Mouse (Mus musculus) C2C12 (cell line): ENCODE data around the gene Hist2h2bb. TPM values are rescaled to one million over a fixed set of nuclear protein-coding genes. Genes with fewer than 3 reads are reported as not detected.

Source experiments
- H3K27me3 ChIP-seq: one replicate; pipeline ENCODE4 v1.6.1; 2011; ENCODE audit not compliant: control insufficient read depth, insufficient read depth, insufficient read length
- H3K36me3 ChIP-seq: one replicate; pipeline ENCODE4 v1.6.1; 2011; ENCODE audit not compliant: control insufficient read depth, insufficient read depth
- H3K4me3 ChIP-seq: one replicate; pipeline ENCODE4 v1.5.1; 2011; ENCODE audit warnings: mild to moderate bottlenecking, control low read depth; ENCODE audit not compliant: poor library complexity, insufficient read depth, severe bottlenecking
- H3K79me2 ChIP-seq: one replicate; pipeline ENCODE4 v1.6.1; 2011; ENCODE audit not compliant: control insufficient read depth, insufficient read depth
- H3K79me3 ChIP-seq: one replicate; pipeline ENCODE4 v1.6.1; 2011; ENCODE audit warnings: low read depth, control low read depth
- H3ac ChIP-seq: one replicate; pipeline ENCODE3; 2011; ENCODE audit warnings: low read depth; ENCODE audit not compliant: control insufficient read depth, insufficient read length
- CEBPB ChIP-seq: IDR thresholded peaks from one replicate; pipeline ENCODE4 v1.6.1; 2011; ENCODE audit warnings: low read depth, mild to moderate bottlenecking, control low read depth, moderate library complexity
- CTCF ChIP-seq: IDR thresholded peaks from one replicate; pipeline ENCODE4 v1.5.1; 2011; ENCODE audit not compliant: control insufficient read depth, insufficient read depth, insufficient read length
- FOSL1 ChIP-seq: IDR thresholded peaks from one replicate; pipeline ENCODE4 v1.8.0; 2011; ENCODE audit warnings: mild to moderate bottlenecking, low read length; ENCODE audit not compliant: poor library complexity, insufficient read depth, severe bottlenecking
- MAX ChIP-seq: IDR thresholded peaks from one replicate; pipeline ENCODE4 v1.6.1; 2011; ENCODE audit warnings: mild to moderate bottlenecking, control low read depth
- MYOD1 ChIP-seq: IDR thresholded peaks from one replicate; pipeline ENCODE4 v1.6.1; 2011; ENCODE audit warnings: low read depth; ENCODE audit not compliant: control insufficient read depth, insufficient read length
- MYOG ChIP-seq: IDR thresholded peaks from one replicate; pipeline ENCODE4 v1.6.1; 2011; ENCODE audit not compliant: control insufficient read depth, insufficient read length; ENCODE audit errors: extremely low read depth
- USF1 ChIP-seq: IDR thresholded peaks from one replicate; pipeline ENCODE4 v1.6.1; 2011; ENCODE audit warnings: low read depth, mild to moderate bottlenecking, control low read depth, moderate library complexity
- polyA plus RNA-seq: library from polyadenylated mRNA; unstranded; fragments of >200 nt; fragmentation: generic; extraction: Trizol; gene quantifications from one replicate; pipeline ENCODE4 v1.2.1, GENCODE M21; 2012; ENCODE audit warnings: missing spikeins

Hist2h2bb gene
- polyA plus RNA-seq, 1 experiment, result 3.3 TPM

GRCm38 (mm10) chr3:96261623-96262022 is 7.9 kb upstream of the Hist2h2bb start:
- H3K36me3 ChIP-seq, result no peaks in the 10 kb centered on the region
- H3ac ChIP-seq, result peak overlapping the region; percentile 69
- peak overlapping the region; percentile 8 for H3K4me3 ChIP-seq
- H3K79me2 ChIP-seq, result no peaks in the 10 kb centered on the region
- TF ChIP-seq MYOG (no peak), USF1 (no peak), CTCF (no peak), FOSL1 (no peak), CEBPB (no peak), MYOD1 (no peak), MAX (no peak)
- no peaks in the 10 kb centered on the region for H3K27me3 ChIP-seq
- no peaks in the 10 kb centered on the region for H3K79me3 ChIP-seq

GRCm38 (mm10) chr3:96262216-96262875 is 7.2 kb upstream of the Hist2h2bb start:
- Histone ChIP-seq H3K79me2 (no peaks in the 10 kb centered on the region), H3K27me3 (no peaks in the 10 kb centered on the region), H3K4me3 (peak overlapping the region; percentile 34), H3ac (peak overlapping the region; percentile 69), H3K79me3 (no peaks in the 10 kb centered on the region), H3K36me3 (no peaks in the 10 kb centered on the region)
- TF ChIP-seq MAX, result peak; percentile 90
- no peak for TF ChIP-seq CTCF
- TF ChIP-seq USF1, result peak; percentile 50

- no peak for TF ChIP-seq USF1
- TF ChIP-seq CEBPB, result peak; percentile 99
- Histone ChIP-seq H3K79me3 (no peaks in the 10 kb centered on the region), H3K36me3 (no peaks in the 10 kb centered on the region), H3ac (peak within 1 kb of the TSS; percentile 76), H3K27me3 (no peaks in the 10 kb centered on the region), H3K79me2 (no peaks in the 10 kb centered on the region), H3K4me3 (peak within 1 kb of the TSS; percentile 39)
Observed at GRCm38 (mm10) chr3:96262979-96263550, 6.5 kb upstream of the Hist2h2bb start, which contains the start of gene Hist2h4. Hist2h4 (minus strand) TSS chr3:96263311.

GRCm38 (mm10) chr3:96263558-96264403 is 5.8 kb upstream of the Hist2h2bb start:
- Histone ChIP-seq H3K36me3 (no peaks in the 10 kb centered on the region), H3K79me2 (no peaks in the 10 kb centered on the region), H3K4me3 (peak overlapping the region; percentile 39), H3K79me3 (no peaks in the 10 kb centered on the region), H3ac (peak overlapping the region; percentile 76), H3K27me3 (no peaks in the 10 kb centered on the region)
- TF ChIP-seq MYOG, result no peak
- TF ChIP-seq CTCF, result no peak

- Histone ChIP-seq H3K79me2 (no peaks in the 10 kb centered on the region), H3K4me3 (no peak overlapping the region), H3K79me3 (no peaks in the 10 kb centered on the region), H3K27me3 (no peaks in the 10 kb centered on the region), H3ac (no peak overlapping the region), H3K36me3 (no peaks in the 10 kb centered on the region)
- TF ChIP-seq MYOG (no peak), CEBPB (peak; percentile 5), USF1 (no peak)
Observed at GRCm38 (mm10) chr3:96264404-96264949, 5.1 kb upstream of the Hist2h2bb start.

- Histone ChIP-seq H3K79me3 (no peaks in the 10 kb centered on the region), H3K36me3 (no peaks in the 10 kb centered on the region), H3K79me2 (no peaks in the 10 kb centered on the region), H3ac (no peak overlapping the region), H3K27me3 (no peaks in the 10 kb centered on the region), H3K4me3 (no peak overlapping the region)
- TF ChIP-seq FOSL1 (no peak), MYOG (no peak), MYOD1 (no peak), CTCF (no peak), USF1 (no peak), MAX (no peak), CEBPB (no peak)
Observed at GRCm38 (mm10) chr3:96266132-96266710, 3.3 kb upstream of the Hist2h2bb start.
